Mouse (Mus musculus) heart, embryonic 11.5 days (tissue): ENCODE data around the gene Enox1. TPM values are rescaled to one million over a fixed set of nuclear protein-coding genes. Genes with fewer than 3 reads are reported as not detected.

Experiments
- ATAC-seq: fragments of 200-750 bp; cut with Nextera tagmentation; replicated peaks from 2 replicates; pipeline ENCODE4 v1.8.0; 2017; ENCODE audit warnings: moderate library complexity; ENCODE audit not compliant: insufficient number of reproducible peaks, low FRiP score, low TSS enrichment
- H3K27ac ChIP-seq: fragments of 300-500 bp; sonication (generic); 2 replicates; pipeline ENCODE4 v1.5.1; 2014; ENCODE audit warnings: mild to moderate bottlenecking, low read depth, low read length
- H3K27me3 ChIP-seq: fragments of 300-500 bp; sonication (generic); 2 replicates; pipeline ENCODE4 v1.6.1; 2014; ENCODE audit warnings: mild to moderate bottlenecking, low read length, mixed read lengths; ENCODE audit not compliant: control insufficient read depth, insufficient read depth
- H3K36me3 ChIP-seq: fragments of 300-500 bp; sonication (generic); 2 replicates; pipeline ENCODE4 v1.6.1; 2014; ENCODE audit warnings: mild to moderate bottlenecking, low read length, moderate library complexity, mixed read lengths; ENCODE audit not compliant: control insufficient read depth, insufficient read depth
- H3K4me1 ChIP-seq: fragments of 300-500 bp; sonication (generic); 2 replicates; pipeline ENCODE4 v1.6.1; 2014; ENCODE audit warnings: low read length; ENCODE audit not compliant: control insufficient read depth, insufficient read depth
- H3K4me2 ChIP-seq: fragments of 300-500 bp; sonication (generic); 2 replicates; pipeline ENCODE4 v1.6.1; 2014; ENCODE audit warnings: mild to moderate bottlenecking, moderate library complexity
- H3K4me3 ChIP-seq: fragments of 300-500 bp; sonication (generic); 2 replicates; pipeline ENCODE4 v1.5.1; 2014; ENCODE audit warnings: low read depth, low read length
- H3K9ac ChIP-seq: fragments of 300-500 bp; sonication (generic); 2 replicates; pipeline ENCODE4 v1.6.1; 2014; ENCODE audit warnings: mild to moderate bottlenecking, low read depth, low read length, moderate library complexity
- H3K9me3 ChIP-seq: fragments of 300-500 bp; sonication (generic); replicated peaks from 2 replicates; pipeline ENCODE4 v1.6.1; 2016; ENCODE audit warnings: low read length; ENCODE audit not compliant: control insufficient read depth
- WGBS: fragments of 180-500 bp; shearing (Covaris S2); extraction: QIAGEN DNeasy Blood & Tissue Kit; methylation state at CpG from one replicate; pipeline ENCODE4 v1.1.7; 2014; ENCODE audit not compliant: insufficient replicate concordance; 5-methylcytosine and 5-hydroxymethylcytosine counted together
- polyA plus RNA-seq: library from polyadenylated mRNA; unstranded; fragments of >200 nt; fragmentation: Nextera tagmentation; extraction: Ambion mirVana; gene quantifications from 2 replicates; pipeline ENCODE4 v1.2.1, GENCODE M21; 2014

Enox1 gene
- polyA plus RNA-seq, 1 experiment from 2014 or later: 2.3 TPM

- H3K4me2 ChIP-seq: no peak overlapping the region
- H3K9ac ChIP-seq: no peak overlapping the region
- H3K9me3 ChIP-seq: no peaks in the 10 kb centered on the region
- 68% methylated on average over 13 of the region's 13 CpGs for WGBS
- H3K4me3 ChIP-seq: no peak overlapping the region
- H3K4me1 ChIP-seq: no peaks in the 10 kb centered on the region
- H3K27me3 ChIP-seq: no peaks in the 10 kb centered on the region
- H3K36me3 ChIP-seq: no peaks in the 10 kb centered on the region
- no peak overlapping the region for H3K27ac ChIP-seq
- no peak for ATAC-seq
Measured at GRCm38 (mm10) chr14:77272931-77273446, 116.4 kb downstream of the Enox1 start.

- Histone ChIP-seq H3K27ac (no peak overlapping the region), H3K36me3 (no peaks in the 10 kb centered on the region), H3K9me3 (no peaks in the 10 kb centered on the region), H3K9ac (no peak overlapping the region), H3K4me1 (no peaks in the 10 kb centered on the region), H3K27me3 (no peaks in the 10 kb centered on the region), H3K4me2 (no peak overlapping the region), H3K4me3 (no peak overlapping the region)
- no peak for ATAC-seq
- 72% methylated on average over 6 of the region's 6 CpGs for WGBS
Measured at GRCm38 (mm10) chr14:77273721-77274120, 117.2 kb downstream of the Enox1 start.

- Histone ChIP-seq H3K36me3 (no peaks in the 10 kb centered on the region), H3K4me2 (no peak overlapping the region), H3K27ac (no peak overlapping the region), H3K4me3 (no peak overlapping the region), H3K9ac (no peak overlapping the region), H3K9me3 (no peaks in the 10 kb centered on the region), H3K4me1 (no peaks in the 10 kb centered on the region), H3K27me3 (no peaks in the 10 kb centered on the region)
- 91% methylated on average over 6 of the region's 6 CpGs for WGBS
- no peak for ATAC-seq
Measured at GRCm38 (mm10) chr14:77275607-77276006, 119.0 kb downstream of the Enox1 start.

GRCm38 (mm10) chr14:77279143-77279542 is 122.6 kb downstream of the Enox1 start:
- Histone ChIP-seq H3K4me2 (no peak overlapping the region), H3K9ac (no peak overlapping the region), H3K4me1 (no peaks in the 10 kb centered on the region), H3K27me3 (no peaks in the 10 kb centered on the region), H3K4me3 (no peak overlapping the region), H3K36me3 (no peaks in the 10 kb centered on the region), H3K9me3 (no peaks in the 10 kb centered on the region), H3K27ac (no peak overlapping the region)
- ATAC-seq: no peak
- WGBS: 83% methylated on average over 4 of the region's 4 CpGs

GRCm38 (mm10) chr14:77280454-77280853 is 123.9 kb downstream of the Enox1 start:
- 59% methylated on average over 2 of the region's 2 CpGs for WGBS
- no peak for ATAC-seq
- Histone ChIP-seq H3K27ac (no peak overlapping the region), H3K9ac (no peak overlapping the region), H3K4me2 (no peak overlapping the region), H3K9me3 (no peaks in the 10 kb centered on the region), H3K4me3 (no peak overlapping the region), H3K27me3 (no peaks in the 10 kb centered on the region), H3K36me3 (no peaks in the 10 kb centered on the region), H3K4me1 (no peaks in the 10 kb centered on the region)

- Histone ChIP-seq H3K4me3 (no peak overlapping the region), H3K4me1 (no peaks in the 10 kb centered on the region), H3K9ac (no peak overlapping the region), H3K36me3 (no peaks in the 10 kb centered on the region), H3K27me3 (no peaks in the 10 kb centered on the region), H3K9me3 (no peaks in the 10 kb centered on the region), H3K27ac (no peak overlapping the region), H3K4me2 (no peak overlapping the region)
- WGBS: 75% methylated on average over 7 of the region's 7 CpGs
- ATAC-seq: no peak
Measured at GRCm38 (mm10) chr14:77280893-77281292, 124.3 kb downstream of the Enox1 start.

- ATAC-seq: no peak
- H3K4me1 ChIP-seq: no peaks in the 10 kb centered on the region
- no peaks in the 10 kb centered on the region for H3K36me3 ChIP-seq
- H3K9me3 ChIP-seq: no peaks in the 10 kb centered on the region
- WGBS: 68% methylated on average over 4 of the region's 4 CpGs
- H3K27me3 ChIP-seq: no peaks in the 10 kb centered on the region
- H3K27ac ChIP-seq: no peak overlapping the region
- H3K4me2 ChIP-seq: no peak overlapping the region
- no peak overlapping the region for H3K4me3 ChIP-seq
- H3K9ac ChIP-seq: no peak overlapping the region
Measured at GRCm38 (mm10) chr14:77283939-77284338, 127.4 kb downstream of the Enox1 start.

GRCm38 (mm10) chr14:77285453-77285852 is 128.9 kb downstream of the Enox1 start:
- Histone ChIP-seq H3K4me2 (no peak overlapping the region), H3K36me3 (no peaks in the 10 kb centered on the region), H3K9me3 (no peaks in the 10 kb centered on the region), H3K9ac (no peak overlapping the region), H3K27ac (no peak overlapping the region), H3K4me3 (no peak overlapping the region), H3K27me3 (no peaks in the 10 kb centered on the region), H3K4me1 (no peaks in the 10 kb centered on the region)
- 86% methylated on average over 3 of the region's 3 CpGs for WGBS
- ATAC-seq: no peak

- 79% methylated on average over 5 of the region's 5 CpGs for WGBS
Measured at GRCm38 (mm10) chr14:77291756-77292155, 135.2 kb downstream of the Enox1 start.

More at GRCm38 (mm10) chr14:77291756-77292155, 135.2 kb downstream of the Enox1 start:
- Histone ChIP-seq H3K4me3 (no peak overlapping the region), H3K9ac (no peak overlapping the region), H3K27ac (no peak overlapping the region), H3K36me3 (no peaks in the 10 kb centered on the region), H3K27me3 (no peaks in the 10 kb centered on the region), H3K9me3 (no peaks in the 10 kb centered on the region), H3K4me2 (no peak overlapping the region), H3K4me1 (no peaks in the 10 kb centered on the region)
- no peak for ATAC-seq
